Mouse (Mus musculus): ENCODE data around the gene Maz.

DNA sequence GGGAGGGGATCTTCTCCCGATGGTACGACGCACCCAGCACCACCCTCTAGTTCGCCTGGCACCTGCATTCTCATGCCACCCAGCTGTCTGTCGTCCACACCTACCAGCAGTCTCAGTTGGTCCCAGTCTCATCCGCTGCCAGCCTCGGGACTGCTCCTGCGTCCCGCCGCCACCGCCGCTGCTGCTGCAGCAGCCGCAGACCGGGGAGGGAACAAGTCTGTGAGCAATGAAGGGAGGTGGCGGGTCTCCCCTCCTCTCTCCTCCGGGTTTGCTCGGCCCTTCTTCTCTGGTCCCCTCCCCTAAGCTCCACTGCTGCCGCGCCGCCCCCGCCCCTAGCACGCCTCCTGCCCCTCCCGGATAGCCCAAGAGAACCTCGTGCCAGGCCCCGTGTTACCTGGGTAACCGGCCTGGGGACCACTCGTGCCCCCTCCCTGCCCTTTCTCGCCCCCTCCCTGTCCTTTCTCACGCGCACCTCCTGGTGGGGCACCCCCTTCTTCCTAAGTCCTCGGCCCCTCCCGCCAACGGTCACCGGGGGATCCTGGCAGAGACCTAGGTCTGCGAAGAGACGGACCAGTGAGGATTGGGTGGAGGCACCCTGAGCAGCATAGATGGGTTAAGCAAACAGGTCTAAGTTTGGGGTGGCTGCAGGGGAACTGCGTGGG is 5.8 kb downstream of the Maz start, which contains the start of the genes Gm42742 and Prrt2:
- no peak for TF ChIP-seq TAL1 (IDR thresholded peaks at IDR 0.05; ENCODE audit: low read length)
- no peak for TF ChIP-seq GATA1 (IDR thresholded peaks at IDR 0.05; ENCODE audit: low read length)

All from erythroblast, embryonic 14.5 days (primary cell).